Mouse (Mus musculus) liver, embryonic 15.5 days (tissue): ENCODE measurements around the gene Foxn1. TPM values are rescaled to one million over a fixed set of nuclear protein-coding genes. Genes with fewer than 3 reads are reported as not detected.

Experiments used
- ATAC-seq: fragments of 200-750 bp; cut with Nextera tagmentation; 2 replicates; pipeline ENCODE4 v1.8.0; 2017; ENCODE audit warnings: moderate number of reproducible peaks, mild to moderate bottlenecking, moderate library complexity; ENCODE audit not compliant: insufficient read depth
- H3K27ac ChIP-seq: fragments of 300-500 bp; sonication (generic); replicated peaks from 2 replicates; pipeline ENCODE4 v1.5.1; 2015; ENCODE audit warnings: mild to moderate bottlenecking, inconsistent platforms
- H3K27me3 ChIP-seq: fragments of 300-500 bp; sonication (generic); 2 replicates; pipeline ENCODE4 v1.6.1; 2015; ENCODE audit warnings: mild to moderate bottlenecking, inconsistent platforms
- H3K36me3 ChIP-seq: fragments of 300-500 bp; sonication (generic); replicated peaks from 2 replicates; pipeline ENCODE4 v1.6.1; 2015; ENCODE audit warnings: moderate library complexity, mild to moderate bottlenecking, inconsistent platforms
- H3K4me1 ChIP-seq: fragments of 300-500 bp; sonication (generic); replicated peaks from 2 replicates; pipeline ENCODE4 v1.6.1; 2015; ENCODE audit warnings: inconsistent platforms
- H3K4me2 ChIP-seq: fragments of 300-500 bp; sonication (generic); 2 replicates; pipeline ENCODE4 v1.6.1; 2015; ENCODE audit warnings: moderate library complexity, mild to moderate bottlenecking, inconsistent platforms
- H3K4me3 ChIP-seq: fragments of 300-500 bp; sonication (generic); replicated peaks from 2 replicates; pipeline ENCODE4 v1.5.1; 2015; ENCODE audit warnings: mild to moderate bottlenecking, inconsistent platforms
- H3K9ac ChIP-seq: fragments of 300-500 bp; sonication (generic); 2 replicates; pipeline ENCODE4 v1.6.1; 2015; ENCODE audit warnings: moderate library complexity, mild to moderate bottlenecking, inconsistent platforms
- H3K9me3 ChIP-seq: fragments of 300-500 bp; sonication (generic); replicated peaks from 2 replicates; pipeline ENCODE4 v1.6.1; 2016; ENCODE audit warnings: inconsistent platforms
- WGBS: fragments of 180-500 bp; shearing (Covaris S2); methylation state at CpG from one replicate; pipeline ENCODE4 v1.1.7; 2015; ENCODE audit warnings: mixed read lengths; ENCODE audit not compliant: insufficient replicate concordance; 5-methylcytosine and 5-hydroxymethylcytosine counted together
- polyA plus RNA-seq: library from polyadenylated mRNA; unstranded; fragments of >200 nt; fragmentation: Nextera tagmentation; extraction: Ambion mirVana; gene quantifications from 2 replicates; pipeline ENCODE4 v1.2.1, GENCODE M21; 2015

The Foxn1 gene
- polyA plus RNA-seq, 1 experiment from 2014 or later, result not detected

GRCm38 (mm10) chr11:78344890-78345715 lies 41.3 kb downstream of the Foxn1 start:
- Histone ChIP-seq H3K27me3 (no peaks in the 10 kb centered on the region), H3K4me1 (peaks cover 74% of the 10 kb centered on the region), H3K27ac (peak overlapping the region; percentile 89), H3K36me3 (peaks cover 25% of the 10 kb centered on the region), H3K4me3 (peak overlapping the region; percentile 84), H3K4me2 (peak overlapping the region; percentile 100), H3K9me3 (no peaks in the 10 kb centered on the region), H3K9ac (peak overlapping the region; percentile 84; the same call in 1 of the 2 replicates)
- ATAC-seq, result peak; percentile 34
- WGBS, result 20% methylated on average over 8 of the region's 8 CpGs

GRCm38 (mm10) chr11:78344328-78344889 lies 41.9 kb downstream of the Foxn1 start:
- Histone ChIP-seq H3K4me1 (peaks cover 68% of the 10 kb centered on the region), H3K27me3 (no peaks in the 10 kb centered on the region), H3K36me3 (peaks cover 28% of the 10 kb centered on the region), H3K4me3 (peak overlapping the region; percentile 84), H3K4me2 (peak overlapping the region; percentile 100), H3K27ac (peak overlapping the region; percentile 89), H3K9ac (peak overlapping the region; percentile 84), H3K9me3 (no peaks in the 10 kb centered on the region)
- ATAC-seq, result peak; percentile 80
- WGBS, result 30% methylated on average over 6 of the region's 6 CpGs

- Histone ChIP-seq H3K9ac (peak within 1 kb of the TSS; percentile 84), H3K9me3 (no peaks in the 10 kb centered on the region), H3K4me3 (peak within 1 kb of the TSS; percentile 84), H3K27me3 (no peaks in the 10 kb centered on the region), H3K4me1 (peaks cover 63% of the 10 kb centered on the region), H3K4me2 (peak within 1 kb of the TSS; percentile 100), H3K27ac (peak within 1 kb of the TSS; percentile 89), H3K36me3 (peaks cover 31% of the 10 kb centered on the region)
- peak; percentile 51 for ATAC-seq
- 1% methylated on average over 60 of the region's 66 CpGs for WGBS
Measured at GRCm38 (mm10) chr11:78343381-78344327, 42.7 kb downstream of the Foxn1 start, which contains the start of gene Unc119. TSS of gene Unc119 (plus strand) at chr11:78343482.

GRCm38 (mm10) chr11:78341702-78342101 lies 44.7 kb downstream of the Foxn1 start:
- Histone ChIP-seq H3K36me3 (peaks cover 31% of the 10 kb centered on the region), H3K9ac (no peak overlapping the region)
- 68% methylated on average over 12 of the region's 12 CpGs for WGBS

GRCm38 (mm10) chr11:78337040-78337439 lies 49.3 kb downstream of the Foxn1 start:
- Histone ChIP-seq H3K4me1 (0 out of 2 replicates have a peak, but pooled peaks cover 3% of the 10 kb centered on the region), H3K36me3 (peaks cover 69% of the 10 kb centered on the region), H3K9ac (no peak overlapping the region), H3K27ac (no peak overlapping the region), H3K9me3 (no peaks in the 10 kb centered on the region), H3K27me3 (no peaks in the 10 kb centered on the region), H3K4me2 (no peak overlapping the region), H3K4me3 (no peak overlapping the region)
- no peak for ATAC-seq
- 84% methylated on average over 8 of the region's 8 CpGs for WGBS

More at GRCm38 (mm10) chr11:78341702-78342101, 44.7 kb downstream of the Foxn1 start:
- Histone ChIP-seq H3K27ac (no peak overlapping the region), H3K4me3 (no peak overlapping the region), H3K9me3 (no peaks in the 10 kb centered on the region), H3K4me1 (peaks cover 44% of the 10 kb centered on the region), H3K27me3 (no peaks in the 10 kb centered on the region), H3K4me2 (no peak overlapping the region)
- no peak for ATAC-seq

- 76% methylated on average over 5 of the region's 5 CpGs for WGBS
- no peak overlapping the region for H3K9ac ChIP-seq
- H3K36me3 ChIP-seq, result peaks cover 53% of the 10 kb centered on the region
- ATAC-seq, result no peak
- no peak overlapping the region for H3K4me2 ChIP-seq
- H3K27me3 ChIP-seq, result no peaks in the 10 kb centered on the region
- peaks cover 8% of the 10 kb centered on the region for H3K4me1 ChIP-seq
- no peaks in the 10 kb centered on the region for H3K9me3 ChIP-seq
- H3K27ac ChIP-seq, result no peak overlapping the region
- H3K4me3 ChIP-seq, result no peak overlapping the region
Measured at GRCm38 (mm10) chr11:78333992-78334391, 52.4 kb downstream of the Foxn1 start.

- H3K9ac ChIP-seq, result no peak overlapping the region
- peaks cover 13% of the 10 kb centered on the region for H3K4me1 ChIP-seq
- 85% methylated on average over 12 of the region's 12 CpGs for WGBS
- no peaks in the 10 kb centered on the region for H3K9me3 ChIP-seq
- H3K4me3 ChIP-seq, result no peak overlapping the region
- no peak for ATAC-seq
- no peak overlapping the region for H3K4me2 ChIP-seq
- peaks cover 45% of the 10 kb centered on the region for H3K36me3 ChIP-seq
- no peaks in the 10 kb centered on the region for H3K27me3 ChIP-seq
- H3K27ac ChIP-seq, result no peak overlapping the region
Measured at GRCm38 (mm10) chr11:78332676-78333075, 53.7 kb downstream of the Foxn1 start.

- Histone ChIP-seq H3K9me3 (no peaks in the 10 kb centered on the region), H3K36me3 (peaks cover 11% of the 10 kb centered on the region; the same call in 1 of the 2 replicates), H3K27ac (peak overlapping the region; percentile 58; the same call in 1 of the 2 replicates), H3K4me3 (peak overlapping the region; percentile 84), H3K4me1 (peaks cover 15% of the 10 kb centered on the region), H3K4me2 (peak overlapping the region; percentile 95), H3K27me3 (no peaks in the 10 kb centered on the region), H3K9ac (peak overlapping the region; percentile 81)
- ATAC-seq, result peak; percentile 69
- WGBS, result under 1% methylated on average over 41 of the region's 41 CpGs
Measured at GRCm38 (mm10) chr11:78328512-78329056, 57.8 kb downstream of the Foxn1 start.

- WGBS, result 9% methylated on average over 37 of the region's 37 CpGs
- Histone ChIP-seq H3K4me2 (peak within 1 kb of the TSS; percentile 95), H3K4me1 (peaks cover 22% of the 10 kb centered on the region), H3K27me3 (no peaks in the 10 kb centered on the region), H3K9me3 (no peaks in the 10 kb centered on the region), H3K4me3 (peak within 1 kb of the TSS; percentile 84), H3K36me3 (peaks cover 4% of the 10 kb centered on the region), H3K27ac (peak within 1 kb of the TSS; percentile 70), H3K9ac (peak within 1 kb of the TSS; percentile 81)
- peak; percentile 93 for ATAC-seq
Measured at GRCm38 (mm10) chr11:78327634-78328511, 58.5 kb downstream of the Foxn1 start, which contains the start of gene Pigs. TSS of gene Pigs (plus strand) at chr11:78328415.

- WGBS, result 86% methylated on average over 4 of the region's 4 CpGs
- Histone ChIP-seq H3K9me3 (no peaks in the 10 kb centered on the region), H3K9ac (no peak overlapping the region), H3K27me3 (no peaks in the 10 kb centered on the region), H3K4me1 (peaks cover 28% of the 10 kb centered on the region), H3K27ac (no peak overlapping the region), H3K4me3 (no peak overlapping the region), H3K4me2 (no peak overlapping the region), H3K36me3 (peaks cover 7% of the 10 kb centered on the region)
- no peak for ATAC-seq
Measured at GRCm38 (mm10) chr11:78327215-78327614, 59.1 kb downstream of the Foxn1 start.
